In the genomic region with DNA sequence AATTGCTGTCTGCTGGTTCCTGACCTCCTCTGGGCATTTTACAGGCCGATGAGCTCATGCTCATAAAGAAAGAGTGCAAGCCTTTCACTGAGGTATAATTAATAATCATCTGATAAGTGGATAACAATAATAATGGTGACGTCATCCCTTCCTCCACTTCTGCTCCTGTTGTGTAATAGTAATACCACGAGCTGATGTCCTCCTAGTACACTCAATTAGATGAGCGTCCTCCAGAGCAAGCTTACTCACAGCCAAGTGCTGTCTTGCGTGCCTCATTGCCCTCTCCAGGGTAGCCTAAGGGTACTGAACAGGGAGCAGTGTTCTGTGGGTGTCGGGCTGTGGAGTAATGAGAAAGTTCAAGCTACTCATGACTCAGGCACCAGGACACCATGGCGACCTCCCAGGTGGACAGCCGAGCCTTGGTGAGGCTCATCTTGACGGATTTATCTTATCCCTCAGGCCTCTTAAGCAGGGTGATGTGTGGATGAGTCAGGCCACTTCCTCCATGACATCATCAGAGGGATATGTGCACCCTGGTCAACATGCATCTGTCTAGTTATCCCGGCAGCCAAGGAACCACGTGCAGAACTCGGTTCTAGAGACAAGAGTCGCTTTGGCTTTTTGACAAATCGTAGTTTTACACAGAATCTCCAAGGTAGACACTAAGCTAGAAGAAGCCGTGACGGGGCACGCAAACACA, we compare ENCODE assay signal across 30 mouse cellular contexts.
DNase-seq lines count a peak whose midpoint lies in the region; ATAC-seq and TF ChIP-seq lines count a peak whose summit lies in the region.
"Had no signal": no experiment of that assay in that cellular context is flagged by ENCODE, and none has a peak within 500 bp of the region (broad histone marks: within the 10 kb centered on the region; RNA-seq: fewer than 3 reads in every experiment).

No protein-coding gene starts in this region.

- TF ChIP-seq POLR2A in bone marrow macrophage, adult 2 months (IDR thresholded peaks at IDR 0.05; ENCODE audit: borderline replicate concordance, low read depth, low read length): no peak

- H3K4me1 ChIP-seq in forebrain, embryonic 10.5 days: peaks cover 12% of the 10 kb centered on the region
- H3K4me1 ChIP-seq in forebrain, embryonic 15.5 days: no peaks in the 10 kb centered on the region
- peaks cover 23% of the 10 kb centered on the region for H3K4me1 ChIP-seq in E14TG2a.4 (replicated peaks; ENCODE audit: low read depth, low read length)
- H3K4me1 ChIP-seq in bone marrow macrophage, adult 2 months (ENCODE audit: control insufficient read depth, insufficient read depth, low read length): peaks cover 28% of the 10 kb centered on the region
- H3K4me1 ChIP-seq in hindbrain, postnatal 0 days (ENCODE audit: insufficient read depth, low read length): no peaks in the 10 kb centered on the region; the same call in 1 of the 2 replicates
- H3K4me1 ChIP-seq: forebrain, embryonic 13.5 days; limb, embryonic 15.5 days; liver, embryonic 15.5 days; neural tube, embryonic 15.5 days had no signal

- no peak for TF ChIP-seq CTCF in E14TG2a.4 (conservative IDR thresholded peaks at IDR 0.05; ENCODE audit: low read length)
- no peak for TF ChIP-seq CTCF in bone marrow macrophage, adult 2 months (IDR thresholded peaks at IDR 0.05; ENCODE audit: low read depth, low read length)
- TF ChIP-seq CTCF in hindbrain, postnatal 0 days (IDR thresholded peaks at IDR 0.05; ENCODE audit: low read depth): no peak

- 0 out of 2 replicates have a peak overlapping the region, but pooled peaks have one; percentile 35 for H3K27ac ChIP-seq in forebrain, embryonic 10.5 days
- no peak overlapping the region for H3K27ac ChIP-seq in forebrain, embryonic 15.5 days (replicated peaks)
- peak overlapping the region; percentile 73 for H3K27ac ChIP-seq in bone marrow macrophage, adult 2 months (ENCODE audit: insufficient read depth, low read depth, low read length)
- no peak overlapping the region for H3K27ac ChIP-seq in hindbrain, postnatal 0 days
- H3K27ac ChIP-seq: embryonic facial prominence, embryonic 13.5 days; forebrain, embryonic 13.5 days; kidney, embryonic 15.5 days; left cerebral cortex, adult 2 months; limb, embryonic 15.5 days; liver, embryonic 15.5 days; macrophage; neural tube, embryonic 15.5 days had no signal

- H3K4me2 ChIP-seq in forebrain, embryonic 15.5 days (replicated peaks): no peak overlapping the region
- no peak overlapping the region for H3K4me2 ChIP-seq in hindbrain, postnatal 0 days (ENCODE audit: low read depth, low read length)
- H3K4me2 ChIP-seq: embryonic facial prominence, embryonic 13.5 days; forebrain, embryonic 13.5 days; heart, embryonic 11.5 days; kidney, embryonic 15.5 days; limb, embryonic 15.5 days; liver, embryonic 15.5 days; midbrain, embryonic 11.5 days; neural tube, embryonic 15.5 days had no signal

- ATAC-seq in forebrain, embryonic 15.5 days (replicated peaks): no peak
- ATAC-seq in hindbrain, postnatal 0 days: no peak
- ATAC-seq: forebrain, embryonic 13.5 days; hindbrain, embryonic 16.5 days; lung, postnatal 0 days had no signal

- H3K9me3 ChIP-seq in forebrain, embryonic 10.5 days: no peaks in the 10 kb centered on the region
- H3K9me3 ChIP-seq in forebrain, embryonic 15.5 days: no peaks in the 10 kb centered on the region
- no peaks in the 10 kb centered on the region for H3K9me3 ChIP-seq in E14TG2a.4 (ENCODE audit: low read length)
- no peaks in the 10 kb centered on the region for H3K9me3 ChIP-seq in hindbrain, postnatal 0 days (ENCODE audit: low read length)
- H3K9me3 ChIP-seq: embryonic facial prominence, embryonic 13.5 days; forebrain, embryonic 13.5 days; kidney, embryonic 15.5 days; limb, embryonic 15.5 days; liver, embryonic 15.5 days; neural tube, embryonic 15.5 days had no signal

- 92% methylated on average over 17 of the region's 17 CpGs for WGBS in forebrain, embryonic 10.5 days
- WGBS in forebrain, embryonic 15.5 days: 91% methylated on average over 17 of the region's 17 CpGs
- WGBS in hindbrain, postnatal 0 days: 85% methylated on average over 17 of the region's 17 CpGs

- no peaks in the 10 kb centered on the region for H3K36me3 ChIP-seq in forebrain, embryonic 10.5 days (replicated peaks)
- no peaks in the 10 kb centered on the region for H3K36me3 ChIP-seq in forebrain, embryonic 15.5 days
- no peaks in the 10 kb centered on the region for H3K36me3 ChIP-seq in E14TG2a.4 (ENCODE audit: insufficient read depth, low read length)
- no peaks in the 10 kb centered on the region for H3K36me3 ChIP-seq in hindbrain, postnatal 0 days (ENCODE audit: insufficient read depth, low read length)
- H3K36me3 ChIP-seq: embryonic facial prominence, embryonic 13.5 days; G1E; kidney, embryonic 15.5 days; limb, embryonic 15.5 days; liver, embryonic 15.5 days; neural tube, embryonic 15.5 days had no signal

- H3K27me3 ChIP-seq in forebrain, embryonic 10.5 days (ENCODE audit: poor library complexity, severe bottlenecking): no peaks in the 10 kb centered on the region
- no peaks in the 10 kb centered on the region for H3K27me3 ChIP-seq in forebrain, embryonic 15.5 days
- peaks cover 56% of the 10 kb centered on the region for H3K27me3 ChIP-seq in E14TG2a.4 (ENCODE audit: insufficient read depth, low read length)
- no peaks in the 10 kb centered on the region for H3K27me3 ChIP-seq in hindbrain, postnatal 0 days (ENCODE audit: insufficient read depth, low read length)
- H3K27me3 ChIP-seq: embryonic facial prominence, embryonic 13.5 days; forebrain, embryonic 13.5 days; kidney, embryonic 15.5 days; limb, embryonic 15.5 days; liver, embryonic 15.5 days; neural tube, embryonic 15.5 days had no signal

- no peak for DNase-seq in forebrain, embryonic 10.5 days (ENCODE audit: extremely low spot score, low spot score)
- DNase-seq in 3T3-L1 (ENCODE audit: low read depth, low spot score): peak; percentile 50
- DNase-seq in hindbrain, postnatal 0 days (ENCODE audit: low spot score): no peak
- DNase-seq in embryo, embryonic 10 days (ENCODE audit: low spot score): no peak
- DNase-seq: cerebellum, adult 18-20 months; cerebellum, postnatal 14 days; embryo, embryonic 11 days; kidney, adult 11 months; left cerebral cortex, postnatal 4 days; right cerebral cortex, adult 18-20 months; right cerebral cortex, postnatal 4 days; thymus, adult 18-20 months; thymus, postnatal 4 days had no signal

- H3K9ac ChIP-seq in forebrain, embryonic 15.5 days (replicated peaks): no peak overlapping the region
- H3K9ac ChIP-seq in hindbrain, postnatal 0 days (replicated peaks; ENCODE audit: low read length): no peak overlapping the region
- H3K9ac ChIP-seq: embryonic facial prominence, embryonic 13.5 days; forebrain, embryonic 13.5 days; kidney, embryonic 15.5 days; limb, embryonic 15.5 days; liver, embryonic 15.5 days; neural tube, embryonic 15.5 days had no signal

- H3K4me3 ChIP-seq in forebrain, embryonic 10.5 days: no peak overlapping the region
- no peak overlapping the region for H3K4me3 ChIP-seq in forebrain, embryonic 15.5 days
- peak overlapping the region; percentile 50; the same call in 1 of the 2 replicates for H3K4me3 ChIP-seq in E14TG2a.4 (replicated peaks; ENCODE audit: low read length)
- H3K4me3 ChIP-seq in bone marrow macrophage, adult 2 months (ENCODE audit: insufficient read depth, low read length): peak overlapping the region; percentile 27
- H3K4me3 ChIP-seq in hindbrain, postnatal 0 days (ENCODE audit: low read length): no peak overlapping the region
- H3K4me3 ChIP-seq: embryonic facial prominence, embryonic 13.5 days; erythroblast, embryonic 14.5 days; forebrain, embryonic 13.5 days; kidney, embryonic 15.5 days; left cerebral cortex, adult 2 months; limb, embryonic 15.5 days; liver, embryonic 15.5 days; neural tube, embryonic 15.5 days had no signal

Comparison
In these comparisons a context has a peak if more than half of its experiments do, and no peak if none do; other contexts are left out.
1. H3K27ac ChIP-seq: peak in forebrain, embryonic 10.5 days (single experiment) and bone marrow macrophage, adult 2 months (single experiment); none in forebrain, embryonic 15.5 days (single experiment) and hindbrain, postnatal 0 days (single experiment).
2. H3K4me3 ChIP-seq: peak in E14TG2a.4 (single experiment) and bone marrow macrophage, adult 2 months (single experiment); none in forebrain, embryonic 10.5 days (single experiment), forebrain, embryonic 15.5 days (single experiment) and hindbrain, postnatal 0 days (single experiment).